Mouse (Mus musculus) liver, embryonic 13.5 days (tissue): ENCODE results near the gene Rundc1. TPM values are rescaled to one million over a fixed set of nuclear protein-coding genes. Genes with fewer than 3 reads are reported as not detected.
"Not testable (repeated sequence)": the region's sequence is repeated elsewhere in the genome, so short reads cannot be mapped to it uniquely, and the experiment has no call there.

Source experiments
- ATAC-seq: fragments of 200-750 bp; cut with Nextera tagmentation; 2 replicates; pipeline ENCODE4 v1.8.0; 2017; ENCODE audit warnings: low read depth, mild to moderate bottlenecking, moderate number of reproducible peaks, moderate library complexity
- DNase-seq: peaks from one replicate; pipeline ENCODE4 v3.0.0; 2022
- H3K27ac ChIP-seq: fragments of 300-500 bp; sonication (generic); 2 replicates; pipeline ENCODE4 v1.5.1; 2015; ENCODE audit warnings: moderate library complexity, mild to moderate bottlenecking, inconsistent platforms
- H3K27me3 ChIP-seq: fragments of 300-500 bp; sonication (generic); 2 replicates; pipeline ENCODE4 v1.6.1; 2015; ENCODE audit warnings: mild to moderate bottlenecking, inconsistent platforms
- H3K36me3 ChIP-seq: fragments of 300-500 bp; sonication (generic); 2 replicates; pipeline ENCODE4 v1.6.1; 2015; ENCODE audit warnings: mild to moderate bottlenecking, inconsistent platforms
- H3K4me1 ChIP-seq: fragments of 300-500 bp; sonication (generic); replicated peaks from 2 replicates; pipeline ENCODE4 v1.6.1; 2015; ENCODE audit warnings: inconsistent platforms
- H3K4me2 ChIP-seq: fragments of 300-500 bp; sonication (generic); 2 replicates; pipeline ENCODE4 v1.6.1; 2015; ENCODE audit warnings: inconsistent platforms, mild to moderate bottlenecking, moderate library complexity
- H3K4me3 ChIP-seq: fragments of 300-500 bp; sonication (generic); replicated peaks from 2 replicates; pipeline ENCODE4 v1.5.1; 2015; ENCODE audit warnings: mild to moderate bottlenecking, inconsistent platforms
- H3K9ac ChIP-seq: fragments of 300-500 bp; sonication (generic); 2 replicates; pipeline ENCODE4 v1.6.1; 2015; ENCODE audit warnings: mild to moderate bottlenecking, inconsistent platforms
- H3K9me3 ChIP-seq: fragments of 300-500 bp; sonication (generic); replicated peaks from 2 replicates; pipeline ENCODE4 v1.6.1; 2016; ENCODE audit warnings: inconsistent platforms
- WGBS: fragments of 180-500 bp; shearing (Covaris S2); methylation state at CpG from one replicate; pipeline ENCODE4 v1.1.7; 2015; ENCODE audit not compliant: insufficient replicate concordance; 5-methylcytosine and 5-hydroxymethylcytosine counted together
- polyA plus RNA-seq: library from polyadenylated mRNA; unstranded; fragments of >200 nt; fragmentation: Nextera tagmentation; extraction: Ambion mirVana; gene quantifications from 2 replicates; pipeline ENCODE4 v1.2.1, GENCODE M21; 2015

The Rundc1 gene
- polyA plus RNA-seq: 6.0 and 6.9 TPM in 2 replicates

- under 1% methylated on average over 81 of the region's 81 CpGs for WGBS
- ATAC-seq: peak; percentile 87
- Histone ChIP-seq H3K36me3 (peaks cover 10% of the 10 kb centered on the region), H3K4me3 (peak within 1 kb of the TSS; percentile 96), H3K4me1 (peaks cover 38% of the 10 kb centered on the region), H3K27ac (peak within 1 kb of the TSS; percentile 82), H3K9me3 (no peaks in the 10 kb centered on the region), H3K9ac (peak within 1 kb of the TSS; percentile 88), H3K4me2 (peak within 1 kb of the TSS; percentile 94), H3K27me3 (no peaks in the 10 kb centered on the region)
- peak; percentile 94 for DNase-seq
Observed at GRCm38 (mm10) chr11:101424925-101425813, at the start of gene Rundc1, which contains the start of gene Ptges3l. Gene Rundc1, plus strand, starts transcription at chr11:101425085. Gene Ptges3l, minus strand, starts transcription at chr11:101425333.

- not testable (repeated sequence) for H3K9me3 ChIP-seq, H3K27ac ChIP-seq, ATAC-seq, H3K4me1 ChIP-seq, H3K4me2 ChIP-seq, H3K9ac ChIP-seq, DNase-seq, H3K4me3 ChIP-seq, H3K36me3 ChIP-seq
- peaks cover 10% of the 10 kb centered on the region; the same call in 1 of the 2 replicates for H3K27me3 ChIP-seq
- 82% methylated on average over 8 of the region's 8 CpGs for WGBS
Observed at GRCm38 (mm10) chr11:101378196-101378595, 46.7 kb upstream of the Rundc1 start.

GRCm38 (mm10) chr11:101378926-101379325, 46.0 kb upstream of the Rundc1 start:
- no peak overlapping the region for H3K27ac ChIP-seq
- no peaks in the 10 kb centered on the region for H3K36me3 ChIP-seq
- H3K4me3 ChIP-seq: no peak overlapping the region
- H3K9me3 ChIP-seq: no peaks in the 10 kb centered on the region
- no peak for ATAC-seq
- DNase-seq: no peak
- peaks cover 10% of the 10 kb centered on the region; the same call in 1 of the 2 replicates for H3K27me3 ChIP-seq
- no peak overlapping the region for H3K9ac ChIP-seq
- no peak overlapping the region for H3K4me2 ChIP-seq
- 64% methylated on average over 6 of the region's 6 CpGs for WGBS
- H3K4me1 ChIP-seq: no peaks in the 10 kb centered on the region

- ATAC-seq: no peak
- Histone ChIP-seq H3K27me3 (peaks cover 10% of the 10 kb centered on the region; the same call in 1 of the 2 replicates), H3K4me1 (no peaks in the 10 kb centered on the region), H3K9me3 (no peaks in the 10 kb centered on the region), H3K4me3 (no peak overlapping the region), H3K9ac (no peak overlapping the region), H3K27ac (no peak overlapping the region), H3K4me2 (no peak overlapping the region), H3K36me3 (no peaks in the 10 kb centered on the region)
- no peak for DNase-seq
- 29% methylated on average over 4 of the region's 4 CpGs for WGBS
Observed at GRCm38 (mm10) chr11:101381817-101382216, 43.1 kb upstream of the Rundc1 start.

GRCm38 (mm10) chr11:101395110-101395509, 29.8 kb upstream of the Rundc1 start:
- Histone ChIP-seq H3K4me3 (no peak overlapping the region), H3K4me2 (no peak overlapping the region), H3K27ac (no peak overlapping the region), H3K4me1 (no peaks in the 10 kb centered on the region), H3K27me3 (peaks cover 4% of the 10 kb centered on the region; the same call in 1 of the 2 replicates), H3K9ac (no peak overlapping the region), H3K36me3 (no peaks in the 10 kb centered on the region), H3K9me3 (no peaks in the 10 kb centered on the region)
- ATAC-seq (no peak), DNase-seq (peak; percentile 33)
- WGBS: 5% methylated on average over 8 of the region's 8 CpGs

- no peak overlapping the region for H3K4me3 ChIP-seq
- ATAC-seq: no peak
- 80% methylated on average over 2 of the region's 2 CpGs for WGBS
- H3K9me3 ChIP-seq: no peaks in the 10 kb centered on the region
- H3K27ac ChIP-seq: no peak overlapping the region
- no peak overlapping the region for H3K9ac ChIP-seq
- H3K4me1 ChIP-seq: peaks cover 26% of the 10 kb centered on the region
- no peaks in the 10 kb centered on the region for H3K27me3 ChIP-seq
- no peak overlapping the region for H3K4me2 ChIP-seq
- H3K36me3 ChIP-seq: peaks cover 41% of the 10 kb centered on the region
- no peak for DNase-seq
Observed at GRCm38 (mm10) chr11:101415306-101415705, 9.6 kb upstream of the Rundc1 start.

- Histone ChIP-seq H3K27me3 (no peaks in the 10 kb centered on the region), H3K4me1 (peaks cover 26% of the 10 kb centered on the region), H3K4me3 (peak overlapping the region; percentile 88), H3K9me3 (no peaks in the 10 kb centered on the region), H3K27ac (peak overlapping the region; percentile 67), H3K9ac (peak overlapping the region; percentile 89), H3K4me2 (peak overlapping the region; percentile 86), H3K36me3 (peaks cover 29% of the 10 kb centered on the region)
- peak; percentile 56 for ATAC-seq
- peak; percentile 42 for DNase-seq
- WGBS: under 1% methylated on average over 11 of the region's 11 CpGs
Observed at GRCm38 (mm10) chr11:101416433-101417100, 8.3 kb upstream of the Rundc1 start.

GRCm38 (mm10) chr11:101417101-101417855, 7.6 kb upstream of the Rundc1 start, which contains the start of gene Aarsd1:
Gene Aarsd1, minus strand, starts transcription at chr11:101417615.
- DNase-seq (peak; percentile 81), ATAC-seq (peak; percentile 78)
- Histone ChIP-seq H3K4me1 (peaks cover 30% of the 10 kb centered on the region), H3K9me3 (no peaks in the 10 kb centered on the region), H3K4me3 (peak within 1 kb of the TSS; percentile 88), H3K36me3 (peaks cover 22% of the 10 kb centered on the region), H3K27ac (peak within 1 kb of the TSS; percentile 67), H3K4me2 (peak within 1 kb of the TSS; percentile 86), H3K27me3 (no peaks in the 10 kb centered on the region), H3K9ac (peak within 1 kb of the TSS; percentile 89)
- WGBS: under 1% methylated on average over 45 of the region's 45 CpGs

GRCm38 (mm10) chr11:101418991-101419390, 5.9 kb upstream of the Rundc1 start:
- 60% methylated on average over 6 of the region's 6 CpGs for WGBS
- ATAC-seq: no peak
- peaks cover 36% of the 10 kb centered on the region for H3K4me1 ChIP-seq

GRCm38 (mm10) chr11:101419610-101420009, 5.3 kb upstream of the Rundc1 start:
- Histone ChIP-seq H3K36me3 (0 out of 2 replicates have a peak, but pooled peaks cover 5% of the 10 kb centered on the region), H3K9me3 (no peaks in the 10 kb centered on the region), H3K4me3 (no peak overlapping the region), H3K27me3 (no peaks in the 10 kb centered on the region), H3K4me1 (peaks cover 42% of the 10 kb centered on the region), H3K27ac (no peak overlapping the region), H3K9ac (no peak overlapping the region), H3K4me2 (no peak overlapping the region)
- 42% methylated on average over 3 of the region's 3 CpGs for WGBS
- ATAC-seq (no peak), DNase-seq (no peak)

More at GRCm38 (mm10) chr11:101418991-101419390, 5.9 kb upstream of the Rundc1 start:
- no peak for DNase-seq
- no peaks in the 10 kb centered on the region for H3K9me3 ChIP-seq
- H3K27ac ChIP-seq: no peak overlapping the region
- H3K36me3 ChIP-seq: peaks cover 6% of the 10 kb centered on the region
- no peaks in the 10 kb centered on the region for H3K27me3 ChIP-seq
- no peak overlapping the region for H3K9ac ChIP-seq
- no peak overlapping the region for H3K4me2 ChIP-seq
- no peak overlapping the region for H3K4me3 ChIP-seq
